Mouse (Mus musculus) liver, adult 2 months (tissue): ENCODE results near the gene Ttll11. TPM values are rescaled to one million over a fixed set of nuclear protein-coding genes. Genes with fewer than 3 reads are reported as not detected.
A peak's percentile ranks its signal among the peaks of the same experiment; 100 is the strongest.

ENCODE experiments used
- DNase-seq: peaks from one replicate; pipeline ENCODE4 v3.0.0-alpha.2; 2011; ENCODE audit warnings: low read depth, low spot score; ENCODE audit errors: extremely low read depth
- H3K27ac ChIP-seq: fragments of 200-500 bp; replicated peaks from 2 replicates; pipeline ENCODE4 v1.5.1; 2012; ENCODE audit warnings: low read depth, mild to moderate bottlenecking, control low read depth, inconsistent platforms, low read length; ENCODE audit not compliant: insufficient read depth
- H3K27me3 ChIP-seq: fragments of 200-500 bp; 2 replicates; pipeline ENCODE4 v1.6.1; 2012; ENCODE audit warnings: mild to moderate bottlenecking, moderate library complexity, low read length, inconsistent platforms; ENCODE audit not compliant: control insufficient read depth, insufficient read depth
- H3K36me3 ChIP-seq: fragments of 200-500 bp; 2 replicates; pipeline ENCODE4 v1.6.1; 2012; ENCODE audit warnings: low read length, inconsistent platforms; ENCODE audit not compliant: control insufficient read depth, insufficient read depth
- H3K4me1 ChIP-seq: fragments of 200-500 bp; 2 replicates; pipeline ENCODE4 v1.6.1; 2011; ENCODE audit warnings: low read length; ENCODE audit not compliant: control insufficient read depth, insufficient read depth
- H3K4me3 ChIP-seq: fragments of 200-500 bp; 2 replicates; pipeline ENCODE4 v1.5.1; 2011; ENCODE audit warnings: low read depth, mild to moderate bottlenecking, control low read depth, low read length, moderate library complexity; ENCODE audit not compliant: insufficient read depth
- H3K79me2 ChIP-seq: fragments of 200-500 bp; 2 replicates; pipeline ENCODE4 v1.6.1; 2012; ENCODE audit warnings: inconsistent platforms, mild to moderate bottlenecking, low read length, moderate library complexity; ENCODE audit not compliant: control insufficient read depth, insufficient read depth
- H3K9ac ChIP-seq: fragments of 200-500 bp; 2 replicates; pipeline ENCODE4 v1.6.1; 2012; ENCODE audit warnings: low read depth, mild to moderate bottlenecking, control low read depth, inconsistent platforms, low read length
- CTCF ChIP-seq: fragments of 200-500 bp; IDR thresholded peaks from 2 replicates; pipeline ENCODE4 v1.5.1; 2011; ENCODE audit warnings: low read depth, low read length, control low read depth
- POLR2A ChIP-seq: fragments of 200-500 bp; IDR thresholded peaks from 2 replicates; pipeline ENCODE4 v1.6.1; 2011; ENCODE audit warnings: low read length, control low read depth; ENCODE audit not compliant: insufficient read depth; ENCODE audit errors: extremely low read depth
- WGBS: fragments of 180-500 bp; shearing (Covaris S2); methylation state at CpG from one replicate; pipeline ENCODE4 v1.1.7; 2018; 5-methylcytosine and 5-hydroxymethylcytosine counted together
- polyA plus RNA-seq: library from polyadenylated mRNA; depleted of rRNA; stranded (reverse); fragments of >200 nt; gene quantifications from 2 replicates; pipeline ENCODE4 v1.2.3, GENCODE M21; 2012
- total RNA-seq: library from RNA; depleted of rRNA; stranded (reverse); fragments of >200 nt; gene quantifications from 2 replicates; pipeline ENCODE4 v1.2.3, GENCODE M21; 2014

The Ttll11 gene
- total and polyA plus RNA-seq, 2 experiments, result 0.09 to 0.55 TPM

DNA sequence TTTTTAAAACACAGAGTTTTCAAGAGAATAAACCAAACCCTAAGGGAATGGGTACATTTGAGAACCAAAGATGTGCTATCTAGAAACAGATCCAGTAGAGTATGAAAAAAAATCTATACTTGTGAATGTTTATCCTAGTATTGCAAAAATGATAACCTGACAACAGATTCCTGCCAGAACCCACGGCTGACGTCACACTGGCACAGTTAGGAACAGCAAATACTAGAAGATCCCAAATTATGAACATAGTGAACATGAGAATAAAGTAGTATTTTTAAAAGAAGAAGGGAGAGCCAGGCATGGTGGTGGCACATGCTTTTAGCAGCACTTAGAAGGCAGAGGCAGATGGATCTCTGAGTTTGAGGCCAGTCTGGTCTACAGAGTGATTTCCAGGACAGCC is 122.8 kb downstream of the Ttll11 start:
- H3K9ac ChIP-seq, result no peak overlapping the region
- no peaks in the 10 kb centered on the region for H3K36me3 ChIP-seq
- peak; percentile 71 for DNase-seq
- TF ChIP-seq POLR2A (no peak), CTCF (no peak)
- H3K27me3 ChIP-seq, result no peaks in the 10 kb centered on the region
- H3K27ac ChIP-seq, result no peak overlapping the region
- no peaks in the 10 kb centered on the region for H3K79me2 ChIP-seq
- WGBS, result 25% methylated on average over 2 of the region's 2 CpGs
- H3K4me1 ChIP-seq, result peaks cover 2% of the 10 kb centered on the region; the same call in 1 of the 2 replicates
- no peak overlapping the region for H3K4me3 ChIP-seq

DNA sequence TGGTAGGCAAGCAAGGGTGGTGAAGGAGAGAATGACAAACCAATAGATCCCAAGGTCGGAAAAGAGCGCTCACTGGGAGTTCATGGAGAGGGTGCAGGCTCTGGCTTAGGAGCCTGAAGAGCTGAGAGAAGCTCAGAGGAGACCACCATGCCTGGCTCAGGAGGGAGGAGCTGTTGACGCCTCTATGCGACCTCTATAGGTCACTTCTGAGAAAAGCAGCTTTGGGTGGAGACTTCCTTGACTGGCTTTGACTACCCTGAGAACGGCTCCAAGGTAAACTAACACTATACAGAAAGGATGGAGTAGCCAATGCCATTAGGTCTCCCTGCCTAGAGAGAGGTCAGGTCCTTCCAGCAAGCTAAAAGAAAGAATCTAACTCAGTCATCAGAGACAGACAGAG is 124.8 kb downstream of the Ttll11 start:
- WGBS, result 52% methylated on average over 5 of the region's 5 CpGs
- no peak overlapping the region for H3K9ac ChIP-seq
- TF ChIP-seq CTCF (peak; percentile 5; the same call in 1 of the 2 replicates), POLR2A (no peak)
- H3K36me3 ChIP-seq, result no peaks in the 10 kb centered on the region
- no peak for DNase-seq
- H3K4me3 ChIP-seq, result no peak overlapping the region
- no peak overlapping the region for H3K27ac ChIP-seq
- H3K4me1 ChIP-seq, result peaks cover 2% of the 10 kb centered on the region; the same call in 1 of the 2 replicates
- H3K27me3 ChIP-seq, result no peaks in the 10 kb centered on the region
- H3K79me2 ChIP-seq, result no peaks in the 10 kb centered on the region

DNA sequence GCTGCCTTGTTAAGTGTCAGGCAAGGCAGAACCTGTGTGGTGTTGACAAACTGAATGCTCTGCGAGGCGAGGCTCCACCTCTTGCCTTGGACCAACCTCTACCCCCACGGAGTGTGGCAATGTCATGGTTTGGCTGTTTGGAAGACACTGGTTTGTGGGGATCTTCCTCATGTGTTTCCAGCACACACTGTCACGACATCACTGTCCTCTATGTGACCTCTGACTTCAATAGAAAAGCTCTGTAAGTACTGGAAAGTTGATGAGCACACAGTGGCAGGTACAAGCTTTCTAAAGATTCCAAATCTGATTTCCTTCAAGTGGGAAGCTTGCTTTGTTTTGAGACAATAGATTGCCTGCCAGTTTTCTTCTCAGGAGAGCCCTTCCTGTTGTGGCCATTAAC is 126.7 kb downstream of the Ttll11 start:
- Histone ChIP-seq H3K27me3 (no peaks in the 10 kb centered on the region), H3K27ac (no peak overlapping the region), H3K36me3 (no peaks in the 10 kb centered on the region), H3K79me2 (no peaks in the 10 kb centered on the region), H3K4me1 (peaks cover 2% of the 10 kb centered on the region; the same call in 1 of the 2 replicates), H3K9ac (no peak overlapping the region), H3K4me3 (no peak overlapping the region)
- TF ChIP-seq POLR2A (no peak), CTCF (no peak)
- WGBS, result 59% methylated on average over 4 of the region's 4 CpGs
- DNase-seq, result no peak

DNA sequence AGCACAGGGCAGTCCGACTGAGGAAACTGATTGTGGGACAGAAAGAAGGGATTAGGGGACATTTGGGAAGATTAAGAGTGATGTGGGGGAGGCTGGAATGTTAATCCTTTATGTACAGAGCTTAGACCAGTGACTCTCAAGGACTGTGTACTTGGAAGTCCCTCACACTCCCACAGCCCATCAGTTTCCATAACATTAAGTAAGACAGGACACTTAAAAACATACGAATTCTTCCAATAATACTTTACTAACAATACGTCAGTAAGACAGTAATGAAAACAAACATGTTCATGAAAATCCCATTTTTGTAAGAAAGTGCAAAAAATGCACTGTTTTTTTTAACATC is 127.6 kb downstream of the Ttll11 start:
- Histone ChIP-seq H3K27ac (no peak overlapping the region), H3K79me2 (no peaks in the 10 kb centered on the region), H3K27me3 (no peaks in the 10 kb centered on the region), H3K4me1 (peaks cover 2% of the 10 kb centered on the region; the same call in 1 of the 2 replicates), H3K9ac (no peak overlapping the region), H3K36me3 (no peaks in the 10 kb centered on the region), H3K4me3 (no peak overlapping the region)
- DNase-seq, result no peak
- TF ChIP-seq POLR2A, result no peak
- no peak for TF ChIP-seq CTCF
- 80% methylated on average over 3 of the region's 3 CpGs for WGBS

DNA sequence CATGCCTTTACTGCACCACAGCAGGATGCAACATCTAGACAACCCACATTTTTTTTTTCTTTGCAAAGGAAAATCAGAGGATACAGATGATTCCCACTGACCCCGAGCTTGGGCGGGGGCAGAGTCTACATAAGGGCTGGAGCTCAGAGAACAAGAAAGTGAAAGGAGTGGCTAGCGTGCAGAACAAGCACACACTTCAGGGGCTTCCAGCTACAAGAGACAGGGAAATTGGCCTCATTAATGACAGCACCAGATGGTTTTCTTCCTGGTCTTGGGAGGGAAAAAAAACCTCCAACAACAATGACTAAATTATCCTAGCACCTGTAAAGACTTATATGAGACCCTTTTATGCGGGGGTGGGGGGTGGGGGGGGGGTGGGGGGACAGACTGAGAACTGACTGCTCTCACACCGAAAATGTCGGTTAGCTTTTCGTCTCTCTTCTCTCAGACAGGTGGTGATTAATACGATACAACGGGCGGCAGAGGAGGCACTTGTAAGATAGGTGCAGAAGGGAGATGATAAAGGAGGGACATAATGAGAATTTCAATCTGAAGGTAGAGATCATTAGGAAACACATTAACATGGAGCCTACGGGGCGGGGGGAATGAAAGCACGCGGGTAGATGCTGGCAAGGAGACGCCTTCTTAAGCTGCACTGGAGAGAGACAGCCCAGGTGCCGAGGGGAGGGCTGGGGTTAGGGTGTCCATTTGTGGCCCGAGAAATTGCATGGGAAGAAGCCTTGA is 128.1 kb downstream of the Ttll11 start:
- Histone ChIP-seq H3K4me3 (no peak overlapping the region), H3K27ac (no peak overlapping the region), H3K27me3 (no peaks in the 10 kb centered on the region), H3K4me1 (no peaks in the 10 kb centered on the region), H3K9ac (no peak overlapping the region), H3K36me3 (no peaks in the 10 kb centered on the region), H3K79me2 (no peaks in the 10 kb centered on the region)
- DNase-seq, result no peak
- WGBS, result 71% methylated on average over 17 of the region's 17 CpGs
- no peak for TF ChIP-seq POLR2A
- no peak for TF ChIP-seq CTCF

DNA sequence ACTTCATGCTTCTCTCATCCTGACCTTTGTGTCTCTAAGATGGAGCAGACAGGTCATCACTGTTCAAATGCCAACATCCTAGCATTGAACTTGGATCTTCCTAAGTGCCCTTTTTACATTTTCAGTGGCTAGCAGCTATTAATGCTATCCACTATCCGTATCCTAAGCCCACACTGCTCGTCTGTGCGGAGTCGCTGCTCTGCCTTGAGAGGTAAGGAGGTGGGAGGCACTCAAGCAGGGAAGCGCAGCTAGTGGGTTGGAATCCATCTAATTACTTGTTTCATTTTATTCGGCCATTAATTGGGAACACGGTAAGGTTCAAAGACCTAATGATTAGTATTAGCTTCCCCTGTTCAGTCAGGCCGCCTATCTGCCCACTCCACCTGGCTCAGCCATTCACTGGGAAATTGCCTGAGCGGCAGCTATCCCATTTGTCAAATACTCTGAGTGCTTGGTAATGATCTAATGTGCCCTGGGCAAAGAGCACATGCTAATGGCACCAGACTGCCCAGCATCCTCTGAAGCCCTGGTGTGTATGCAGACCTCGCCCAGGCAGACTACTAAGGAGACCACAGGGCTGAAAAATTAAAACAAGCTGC is 130.0 kb downstream of the Ttll11 start:
- DNase-seq, result no peak
- Histone ChIP-seq H3K79me2 (no peaks in the 10 kb centered on the region), H3K36me3 (no peaks in the 10 kb centered on the region), H3K27ac (no peak overlapping the region), H3K4me1 (no peaks in the 10 kb centered on the region), H3K9ac (no peak overlapping the region), H3K4me3 (no peak overlapping the region), H3K27me3 (no peaks in the 10 kb centered on the region)
- TF ChIP-seq CTCF (no peak), POLR2A (no peak)
- 82% methylated on average over 10 of the region's 10 CpGs for WGBS
